14 mouse cellular contexts compared by ENCODE assay signal in the genomic region with DNA sequence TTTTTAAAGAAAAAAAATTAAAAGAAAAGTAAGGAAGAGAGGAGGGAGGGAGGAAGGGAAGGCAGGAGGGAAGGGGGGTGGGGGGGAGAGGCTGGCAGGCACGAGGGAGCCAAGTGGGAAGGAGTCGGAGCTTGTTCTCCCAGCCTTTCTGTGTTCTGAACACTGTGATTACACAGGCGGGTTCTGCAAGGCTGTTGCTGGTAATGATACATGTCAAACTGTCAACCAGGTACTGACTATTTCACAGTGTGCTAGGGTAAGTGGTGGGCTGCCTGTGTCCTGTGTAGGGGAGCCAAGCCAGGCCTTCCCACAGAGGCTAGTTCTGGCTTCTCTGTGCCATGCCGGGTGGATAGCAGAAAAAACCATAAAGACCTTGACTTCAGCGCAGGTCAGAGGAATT. TPM values are rescaled to one million over a fixed set of nuclear protein-coding genes. Genes with fewer than 3 reads are reported as not detected.
DNase-seq lines count a peak whose midpoint lies in the region; ATAC-seq and TF ChIP-seq lines count a peak whose summit lies in the region.
"Had no signal": no experiment of that assay in that cellular context is flagged by ENCODE, and none has a peak within 500 bp of the region (broad histone marks: within the 10 kb centered on the region; RNA-seq: fewer than 3 reads in every experiment).

No protein-coding gene starts in this region.

- no peak for TF ChIP-seq EP300 in liver, postnatal 0 days (IDR thresholded peaks at IDR 0.05; ENCODE audit: low read depth)

- no peak for ATAC-seq in heart, embryonic 16.5 days (replicated peaks; ENCODE audit: extremely low read depth, insufficient read depth, low FRiP score)
- ATAC-seq in lung, embryonic 15.5 days (ENCODE audit: borderline replicate concordance, extremely low read depth, low FRiP score, low TSS enrichment): no peak
- ATAC-seq in embryonic facial prominence, embryonic 13.5 days (ENCODE audit: insufficient number of reproducible peaks, insufficient read depth, low FRiP score, low TSS enrichment, low read depth): no peak
- no peak for ATAC-seq in liver, postnatal 0 days

- H3K27me3 ChIP-seq in heart, embryonic 16.5 days (ENCODE audit: control insufficient read depth, insufficient read depth, low read length): no peaks in the 10 kb centered on the region
- no peaks in the 10 kb centered on the region for H3K27me3 ChIP-seq in lung, embryonic 15.5 days
- H3K27me3 ChIP-seq in embryonic facial prominence, embryonic 13.5 days: no peaks in the 10 kb centered on the region
- H3K27me3 ChIP-seq in liver, postnatal 0 days (ENCODE audit: insufficient read depth, low read length): no peaks in the 10 kb centered on the region
- H3K27me3 ChIP-seq: megakaryocyte, embryonic 14.5 days had no signal

- H3K4me1 ChIP-seq in heart, embryonic 16.5 days (ENCODE audit: control insufficient read depth, insufficient read depth, low read length): peaks cover 43% of the 10 kb centered on the region
- H3K4me1 ChIP-seq in lung, embryonic 15.5 days: peaks cover 48% of the 10 kb centered on the region
- peaks cover 21% of the 10 kb centered on the region for H3K4me1 ChIP-seq in embryonic facial prominence, embryonic 13.5 days
- peaks cover 38% of the 10 kb centered on the region for H3K4me1 ChIP-seq in liver, postnatal 0 days (ENCODE audit: insufficient read depth)

- no peak overlapping the region for H3K4me3 ChIP-seq in heart, embryonic 16.5 days (ENCODE audit: low read length)
- H3K4me3 ChIP-seq in lung, embryonic 15.5 days: no peak overlapping the region
- no peak overlapping the region for H3K4me3 ChIP-seq in embryonic facial prominence, embryonic 13.5 days
- no peak overlapping the region for H3K4me3 ChIP-seq in liver, postnatal 0 days (ENCODE audit: low read depth, low read length)

- H3K9me3 ChIP-seq in heart, embryonic 16.5 days (replicated peaks; ENCODE audit: control insufficient read depth, low read length): no peaks in the 10 kb centered on the region
- no peaks in the 10 kb centered on the region for H3K9me3 ChIP-seq in lung, embryonic 15.5 days
- no peaks in the 10 kb centered on the region for H3K9me3 ChIP-seq in embryonic facial prominence, embryonic 13.5 days
- H3K9me3 ChIP-seq in liver, postnatal 0 days (ENCODE audit: low read length): no peaks in the 10 kb centered on the region
- H3K9me3 ChIP-seq: megakaryocyte, embryonic 14.5 days had no signal

- DNase-seq in heart, adult 18-20 months: no peak
- no peak for DNase-seq in lung, postnatal 25 days (ENCODE audit: low spot score)
- no peak for DNase-seq in liver, postnatal 0 days
- no peak for DNase-seq in cerebellum, adult 8-10 months
- DNase-seq in layer of hippocampus, adult 8-10 months (ENCODE audit: low spot score in 2 of 2): no peak
- DNase-seq: adrenal gland, postnatal 36 days; cerebellum, postnatal 10 days; gastrocnemius, postnatal 14 days; kidney, adult 8-10 months; right cerebral cortex, postnatal 25 days had no signal

- no peak for TF ChIP-seq CTCF in liver, postnatal 0 days (IDR thresholded peaks at IDR 0.05; ENCODE audit: low read depth)

- no peaks in the 10 kb centered on the region for H3K36me3 ChIP-seq in heart, embryonic 16.5 days (ENCODE audit: control insufficient read depth, insufficient read depth)
- no peaks in the 10 kb centered on the region for H3K36me3 ChIP-seq in lung, embryonic 15.5 days
- H3K36me3 ChIP-seq in embryonic facial prominence, embryonic 13.5 days: no peaks in the 10 kb centered on the region
- no peaks in the 10 kb centered on the region for H3K36me3 ChIP-seq in liver, postnatal 0 days (replicated peaks; ENCODE audit: insufficient read depth, low read length)

- H3K9ac ChIP-seq in heart, embryonic 16.5 days (ENCODE audit: low read length): peak overlapping the region; percentile 44
- no peak overlapping the region for H3K9ac ChIP-seq in lung, embryonic 15.5 days
- no peak overlapping the region for H3K9ac ChIP-seq in embryonic facial prominence, embryonic 13.5 days
- no peak overlapping the region; the same call in 1 of the 2 replicates for H3K9ac ChIP-seq in liver, postnatal 0 days (replicated peaks)

- no peak overlapping the region for H3K4me2 ChIP-seq in heart, embryonic 16.5 days (ENCODE audit: low read depth, low read length)
- H3K4me2 ChIP-seq in lung, embryonic 15.5 days: no peak overlapping the region
- no peak overlapping the region for H3K4me2 ChIP-seq in embryonic facial prominence, embryonic 13.5 days
- H3K4me2 ChIP-seq in liver, postnatal 0 days (ENCODE audit: low read depth, low read length): no peak overlapping the region

- WGBS in heart, embryonic 16.5 days: 40% methylated on average over 5 of the region's 5 CpGs
- WGBS in lung, embryonic 15.5 days: 43% methylated on average over 5 of the region's 5 CpGs
- 49% methylated on average over 5 of the region's 5 CpGs for WGBS in embryonic facial prominence, embryonic 13.5 days
- WGBS in liver, postnatal 0 days (ENCODE audit: insufficient replicate concordance): 52% methylated on average over 5 of the region's 5 CpGs

- peak overlapping the region; percentile 73 for H3K27ac ChIP-seq in heart, embryonic 16.5 days (ENCODE audit: low read length)
- 0 out of 2 replicates have a peak overlapping the region, but pooled peaks have one; percentile 42 for H3K27ac ChIP-seq in lung, embryonic 15.5 days
- peak overlapping the region; percentile 33; the same call in 1 of the 2 replicates for H3K27ac ChIP-seq in embryonic facial prominence, embryonic 13.5 days
- H3K27ac ChIP-seq in liver, postnatal 0 days (ENCODE audit: low read depth): peak overlapping the region; percentile 76

RNA-seq across cellular contexts. Expression of a gene that starts 57.2 kb away (rescaled TPM):
- 3.3 TPM in 2 replicates for polyA plus RNA-seq in heart, embryonic 16.5 days (2015; fragmentation: Nextera tagmentation; extraction: Ambion mirVana)
- 1 to 10 TPM; 5.7 to 5.8 TPM for total RNA-seq in heart, adult 18-20 months (2021)
- 2.0 and 2.8 TPM in 2 replicates for polyA plus RNA-seq in lung, embryonic 15.5 days (2015; fragmentation: Nextera tagmentation; extraction: Ambion mirVana)
- polyA plus RNA-seq in embryonic facial prominence, embryonic 13.5 days (2015; fragmentation: Nextera tagmentation; extraction: Ambion mirVana): 3.3 and 3.6 TPM in 2 replicates
- 0.81 and 1.0 TPM in 2 replicates for polyA plus RNA-seq in liver, postnatal 0 days (2015; fragmentation: Nextera tagmentation; extraction: Ambion mirVana)
- total RNA-seq in layer of hippocampus, adult 8-10 months (2022): 100 to 1,000 TPM; 138 to 198 (median 174) TPM
